Mouse (Mus musculus) MEL (cell line): ENCODE measurements around the gene Trafd1. TPM values are rescaled to one million over a fixed set of nuclear protein-coding genes. Genes with fewer than 3 reads are reported as not detected.

Experiments used
- DNase-seq: peaks from one replicate; pipeline ENCODE4 v3.0.0; 2011; ENCODE audit warnings: low read depth, low spot score
- H3K27ac ChIP-seq: 2 replicates; pipeline ENCODE4 v1.5.1; 2012; ENCODE audit warnings: low read depth, mild to moderate bottlenecking, control low read depth, low read length, moderate library complexity; ENCODE audit not compliant: control insufficient read depth
- H3K27me3 ChIP-seq, 2 experiments: fragments of 150-350 bp in 1 of 2; sonication (generic) in 1 of 2; 2 replicates each; pipeline ENCODE4 v1.6.1; 2012; ENCODE audit warnings: low read length in 2 of 2, mild to moderate bottlenecking in 2 of 2, improper control_type of control experiment in 1 of 2, moderate library complexity in 1 of 2; ENCODE audit not compliant: insufficient read depth in 2 of 2, control insufficient read depth in 1 of 2
- H3K36me3 ChIP-seq, 2 experiments: 2 replicates each; pipeline ENCODE4 v1.6.1; 2012 to 2014; ENCODE audit warnings: low read length in 2 of 2, improper control_type of control experiment in 1 of 2, inconsistent platforms in 1 of 2, mild to moderate bottlenecking in 1 of 2; ENCODE audit not compliant: insufficient read depth in 2 of 2, control insufficient read depth in 1 of 2
- H3K4me1 ChIP-seq, 2 experiments: fragments of 150-350 bp in 1 of 2; sonication (generic) in 1 of 2; 2 replicates each; pipeline ENCODE4 v1.6.1; 2012; ENCODE audit warnings: low read length in 2 of 2, improper control_type of control experiment in 1 of 2, mild to moderate bottlenecking in 1 of 2; ENCODE audit not compliant: insufficient read depth in 2 of 2, control insufficient read depth in 1 of 2
- H3K4me3 ChIP-seq, 2 experiments: fragments of 150-350 bp in 1 of 2; sonication (generic) in 1 of 2; 2 replicates each; pipeline ENCODE4 v1.5.1; 2012; ENCODE audit warnings: low read depth in 2 of 2, low read length in 2 of 2, mild to moderate bottlenecking in 2 of 2, moderate library complexity in 2 of 2, control low read depth in 1 of 2, improper control_type of control experiment in 1 of 2; ENCODE audit not compliant: control insufficient read depth in 1 of 2, insufficient read depth in 1 of 2
- H3K79me2 ChIP-seq: 2 replicates; pipeline ENCODE4 v1.6.1; 2012; ENCODE audit warnings: mild to moderate bottlenecking, low read length, moderate library complexity; ENCODE audit not compliant: control insufficient read depth, poor library complexity, insufficient read depth
- H3K9ac ChIP-seq: 2 replicates; pipeline ENCODE4 v1.6.1; 2012; ENCODE audit warnings: low read depth, mild to moderate bottlenecking, control low read depth, low read length, moderate library complexity; ENCODE audit not compliant: control insufficient read depth, poor library complexity, severe bottlenecking
- H3K9me3 ChIP-seq: fragments of 150-350 bp; sonication (generic); replicated peaks from 2 replicates; pipeline ENCODE4 v1.6.1; 2012; ENCODE audit warnings: mild to moderate bottlenecking, low read length, improper control_type of control experiment, moderate library complexity; ENCODE audit not compliant: insufficient read depth
- BHLHE40 ChIP-seq: IDR thresholded peaks from 2 replicates; pipeline ENCODE4 v1.6.1; 2012; ENCODE audit warnings: low read depth, mild to moderate bottlenecking, inconsistent platforms, low read length, improper control_type of control experiment, borderline replicate concordance
- CHD2 ChIP-seq: IDR thresholded peaks from 2 replicates; pipeline ENCODE4 v1.6.1; 2011; ENCODE audit warnings: low read length, improper control_type of control experiment
- CTCF ChIP-seq, 3 experiments: IDR thresholded peaks in 2 of 3; conservative IDR thresholded peaks in 1 of 3; 2 replicates each; pipeline ENCODE4 v1.5.1; 2011 to 2012; ENCODE audit warnings: low read length in 3 of 3, low read depth in 2 of 3, mild to moderate bottlenecking in 2 of 3, improper control_type of control experiment in 1 of 3, inconsistent platforms in 1 of 3, mixed read lengths in 1 of 3, moderate library complexity in 1 of 3; ENCODE audit not compliant: control insufficient read depth in 1 of 3, insufficient read depth in 1 of 3, poor library complexity in 1 of 3, severe bottlenecking in 1 of 3
- ELF1 ChIP-seq: IDR thresholded peaks from 2 replicates; pipeline ENCODE4 v1.6.1; 2014; ENCODE audit warnings: low read depth, mild to moderate bottlenecking, inconsistent platforms, low read length, improper control_type of control experiment, moderate library complexity
- EP300 ChIP-seq, 2 experiments: IDR thresholded peaks; 2 replicates each; pipeline ENCODE4 v1.6.1; 2011; ENCODE audit warnings: improper control_type of control experiment in 2 of 2, low read length in 2 of 2, low read depth in 1 of 2, mild to moderate bottlenecking in 1 of 2
- GATA1 ChIP-seq: IDR thresholded peaks from 2 replicates; pipeline ENCODE4 v1.6.1; 2011; ENCODE audit warnings: low read depth, low read length, improper control_type of control experiment
- HCFC1 ChIP-seq: IDR thresholded peaks from 2 replicates; pipeline ENCODE4 v1.6.1; 2012; ENCODE audit warnings: low read depth, mild to moderate bottlenecking, inconsistent platforms, low read length, improper control_type of control experiment, moderate library complexity
- JUND ChIP-seq: IDR thresholded peaks from 2 replicates; pipeline ENCODE4 v1.6.1; 2011; ENCODE audit warnings: low read depth, mild to moderate bottlenecking, improper control_type of control experiment, low read length
- KAT2A ChIP-seq: conservative IDR thresholded peaks from 2 replicates; pipeline ENCODE4 v1.6.1; 2012; ENCODE audit warnings: low read depth, low read length, improper control_type of control experiment, inconsistent platforms
- MAFK ChIP-seq: IDR thresholded peaks from 2 replicates; pipeline ENCODE4 v1.6.1; 2011; ENCODE audit warnings: low read depth, mild to moderate bottlenecking, low read length, improper control_type of control experiment, borderline replicate concordance
- MAZ ChIP-seq: IDR thresholded peaks from 2 replicates; pipeline ENCODE4 v1.6.1; 2012; ENCODE audit warnings: low read depth, mild to moderate bottlenecking, inconsistent platforms, low read length, improper control_type of control experiment
- MEF2A ChIP-seq: IDR thresholded peaks from 2 replicates; pipeline ENCODE4 v1.6.1; 2014; ENCODE audit warnings: low read depth, mild to moderate bottlenecking, inconsistent platforms, low read length, improper control_type of control experiment; ENCODE audit not compliant: poor library complexity, insufficient replicate concordance, severe bottlenecking; ENCODE audit errors: extremely low read depth
- NELFE ChIP-seq: IDR thresholded peaks from 2 replicates; pipeline ENCODE4 v1.6.1; 2011; ENCODE audit warnings: low read depth, low read length, improper control_type of control experiment
- NRF1 ChIP-seq: IDR thresholded peaks from 2 replicates; pipeline ENCODE4 v1.6.1; 2014; ENCODE audit warnings: low read depth, mild to moderate bottlenecking, inconsistent platforms, low read length, improper control_type of control experiment, moderate library complexity; ENCODE audit not compliant: poor library complexity, insufficient read depth, severe bottlenecking
- POLR2AphosphoS5 ChIP-seq: IDR thresholded peaks from 2 replicates; pipeline ENCODE4 v1.6.1; 2012; ENCODE audit warnings: low read depth, borderline replicate concordance, mild to moderate bottlenecking, inconsistent platforms, low read length, moderate library complexity, mixed read lengths
- RAD21 ChIP-seq: IDR thresholded peaks from 2 replicates; pipeline ENCODE4 v1.6.1; 2011; ENCODE audit warnings: mild to moderate bottlenecking, low read depth, low read length, improper control_type of control experiment
- RCOR1 ChIP-seq: IDR thresholded peaks from 2 replicates; pipeline ENCODE4 v1.6.1; 2012; ENCODE audit warnings: low read depth, mild to moderate bottlenecking, inconsistent platforms, low read length, improper control_type of control experiment
- SIN3A ChIP-seq: IDR thresholded peaks from 2 replicates; pipeline ENCODE4 v1.6.1; 2012; ENCODE audit warnings: low read length, improper control_type of control experiment, inconsistent platforms
- SMC3 ChIP-seq: IDR thresholded peaks from 2 replicates; pipeline ENCODE4 v1.6.1; 2011; ENCODE audit warnings: low read depth, low read length, improper control_type of control experiment
- TBP ChIP-seq: IDR thresholded peaks from 2 replicates; pipeline ENCODE4 v1.8.0; 2011; ENCODE audit warnings: low read depth, low read length, improper control_type of control experiment
- TCF12 ChIP-seq: IDR thresholded peaks from 2 replicates; pipeline ENCODE4 v1.6.1; 2014; ENCODE audit warnings: low read depth, mild to moderate bottlenecking, inconsistent platforms, low read length, improper control_type of control experiment, moderate library complexity
- UBTF ChIP-seq: IDR thresholded peaks from 2 replicates; pipeline ENCODE4 v1.6.1; 2012; ENCODE audit warnings: low read depth, mild to moderate bottlenecking, inconsistent platforms, low read length, improper control_type of control experiment, moderate library complexity, borderline replicate concordance; ENCODE audit not compliant: insufficient read depth
- USF1 ChIP-seq: IDR thresholded peaks from 2 replicates; pipeline ENCODE4 v1.6.1; 2014; ENCODE audit warnings: low read depth, mild to moderate bottlenecking, inconsistent platforms, low read length, improper control_type of control experiment, moderate library complexity
- USF2 ChIP-seq, 2 experiments: IDR thresholded peaks; 2 replicates each; pipeline ENCODE4 v1.6.1; 2011 to 2012; ENCODE audit warnings: improper control_type of control experiment in 2 of 2, low read length in 2 of 2, borderline replicate concordance in 1 of 2, inconsistent platforms in 1 of 2, low read depth in 1 of 2, mild to moderate bottlenecking in 1 of 2; ENCODE audit not compliant: insufficient read depth in 1 of 2
- ZMIZ1 ChIP-seq: IDR thresholded peaks from 2 replicates; pipeline ENCODE4 v1.6.1; 2012; ENCODE audit warnings: low read depth, mild to moderate bottlenecking, inconsistent platforms, low read length, improper control_type of control experiment, moderate library complexity
- polyA plus RNA-seq, 2 experiments: library from polyadenylated mRNA; stranded (reverse) in 1 of 2; unstranded in 1 of 2; fragments of >175 nt in 1 of 2; fragments of >200 nt in 1 of 2; gene quantifications; 2 replicates each; pipeline versions ENCODE4 v1.2.1 to v1.2.4; 2012; ENCODE audit warnings: low replicate concordance in 2 of 2, low read depth in 1 of 2; ENCODE audit not compliant: insufficient read length in 2 of 2, insufficient read depth in 1 of 2, missing spikeins in 1 of 2
- total RNA-seq: library from RNA; depleted of rRNA; stranded (reverse); fragments of 300-350 nt; gene quantifications from 2 replicates; pipeline ENCODE4 v1.2.3, GENCODE M21; 2012

The Trafd1 gene
- total and polyA plus RNA-seq, 3 experiments = 12.9 to 21.4 TPM; not detected in 1

DNA sequence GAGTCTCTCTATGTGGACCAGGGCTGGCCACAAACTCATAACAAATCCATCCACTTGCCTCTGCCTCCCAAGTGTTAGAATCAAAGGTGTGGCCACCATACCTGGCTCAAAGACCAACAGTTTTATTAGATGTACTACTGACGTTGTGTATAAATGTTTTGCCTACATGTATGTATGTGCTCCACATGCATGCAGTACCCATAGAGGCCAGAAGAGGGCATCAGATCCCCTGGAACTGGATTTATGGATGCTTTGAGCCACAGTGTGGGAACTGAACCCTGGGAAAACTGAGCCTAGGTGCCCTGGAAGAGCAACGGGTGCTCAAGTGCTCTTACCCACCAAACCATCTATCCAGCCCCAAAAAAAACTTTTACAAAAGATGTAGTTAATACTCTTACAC lies 4.7 kb downstream of the Trafd1 start:
- TF ChIP-seq EP300 (IDR thresholded peaks at IDR 0.05; ENCODE audit: low read depth in 1 of 2, low read length in 2 of 2) (no peak), GATA1 (no peak), USF1 (no peak), JUND (no peak), TCF12 (no peak), BHLHE40 (no peak), TBP (no peak), UBTF (no peak), KAT2A (no peak), SMC3 (peak; percentile 23), CTCF (IDR thresholded peaks at IDR 0.05 in 2 of 3, conservative IDR thresholded peaks at IDR 0.05 in 1 of 3; ENCODE audit: control insufficient read depth in 1 of 3, insufficient read depth in 1 of 3, low read depth in 2 of 3, low read length in 3 of 3, poor library complexity in 1 of 3, severe bottlenecking in 1 of 3) (peak; percentile 22 to 82 (median 51); a peak in 4 of 6 replicates), MAZ (no peak), MEF2A (no peak), RAD21 (0 out of 2 replicates have a peak, but pooled peaks have one; percentile 16)
- Histone ChIP-seq H3K36me3 (peaks cover 0 to 5% of the 10 kb centered on the region in 2 experiments; a peak in 1 of 4 replicates), H3K27me3 (no peaks in the 10 kb centered on the region), H3K4me1 (peaks cover 0 to 3% of the 10 kb centered on the region in 2 experiments; a peak in 2 of 4 replicates), H3K79me2 (peaks cover 3% of the 10 kb centered on the region; the same call in 1 of the 2 replicates), H3K9ac (no peak overlapping the region), H3K27ac (no peak overlapping the region), H3K9me3 (no peaks in the 10 kb centered on the region), H3K4me3 (no peak overlapping the region)
- DNase-seq = peak; percentile 41

DNA sequence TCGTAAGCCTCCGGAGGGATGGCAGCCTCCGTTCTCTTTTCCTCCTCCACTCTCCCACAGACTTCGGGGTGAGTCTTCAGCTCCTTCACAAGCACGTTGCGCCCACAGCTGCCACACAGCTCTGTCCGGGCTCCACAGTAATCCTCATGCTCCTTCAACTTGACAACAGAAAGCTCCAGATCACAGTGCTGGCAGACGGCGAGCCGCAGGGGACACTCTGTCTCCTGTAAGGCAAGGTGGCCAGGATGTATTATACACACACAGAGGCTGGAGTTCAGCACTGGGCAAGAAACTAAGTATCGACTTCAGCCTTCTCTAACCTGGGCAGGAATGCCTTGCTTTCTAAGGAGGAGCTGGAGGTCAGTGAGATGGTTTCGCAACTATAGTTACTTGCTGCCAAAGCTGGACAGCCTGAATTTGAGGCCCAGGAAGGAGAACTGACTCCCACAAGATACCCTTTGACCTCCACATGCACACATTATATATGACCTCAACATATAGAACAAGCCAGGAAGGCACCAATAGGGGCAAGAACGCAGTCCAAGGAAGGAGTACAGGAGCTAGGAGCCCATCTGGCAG lies 6.7 kb downstream of the Trafd1 start:
- no peak overlapping the region for H3K9ac ChIP-seq
- no peak for DNase-seq
- TF ChIP-seq ELF1 = no peak
- TF ChIP-seq NELFE = no peak
- no peak for TF ChIP-seq NRF1
- no peak for TF ChIP-seq CHD2
- no peak for TF ChIP-seq SIN3A
- no peak for TF ChIP-seq EP300 (IDR thresholded peaks at IDR 0.05; ENCODE audit: low read depth in 1 of 2, low read length in 2 of 2)
- no peak for TF ChIP-seq BHLHE40
- no peak for TF ChIP-seq MEF2A
- no peak for TF ChIP-seq POLR2AphosphoS5
- no peak for TF ChIP-seq RCOR1
- TF ChIP-seq MAFK = no peak
- TF ChIP-seq TBP = no peak
- no peak for TF ChIP-seq ZMIZ1
- TF ChIP-seq RAD21 = no peak
- no peak for TF ChIP-seq HCFC1
- TF ChIP-seq USF2 (IDR thresholded peaks at IDR 0.05; ENCODE audit: borderline replicate concordance in 1 of 2, insufficient read depth in 1 of 2, low read depth in 1 of 2, low read length in 2 of 2) = no peak
- no peak for TF ChIP-seq SMC3
- no peak for TF ChIP-seq KAT2A
- H3K4me3 ChIP-seq = no peak overlapping the region
- no peak overlapping the region for H3K27ac ChIP-seq
- no peaks in the 10 kb centered on the region for H3K9me3 ChIP-seq
- H3K36me3 ChIP-seq = no peaks in the 10 kb centered on the region
- H3K79me2 ChIP-seq = no peaks in the 10 kb centered on the region
- no peaks in the 10 kb centered on the region for H3K4me1 ChIP-seq
- H3K27me3 ChIP-seq = no peaks in the 10 kb centered on the region
